Mouse (Mus musculus): ENCODE results near the gene Tmem74b. TPM values are rescaled to one million over a fixed set of nuclear protein-coding genes. Genes with fewer than 3 reads are reported as not detected.

Gene Tmem74b
- polyA plus RNA-seq, 1 experiment from 2014 or later: 8.2 TPM

DNA sequence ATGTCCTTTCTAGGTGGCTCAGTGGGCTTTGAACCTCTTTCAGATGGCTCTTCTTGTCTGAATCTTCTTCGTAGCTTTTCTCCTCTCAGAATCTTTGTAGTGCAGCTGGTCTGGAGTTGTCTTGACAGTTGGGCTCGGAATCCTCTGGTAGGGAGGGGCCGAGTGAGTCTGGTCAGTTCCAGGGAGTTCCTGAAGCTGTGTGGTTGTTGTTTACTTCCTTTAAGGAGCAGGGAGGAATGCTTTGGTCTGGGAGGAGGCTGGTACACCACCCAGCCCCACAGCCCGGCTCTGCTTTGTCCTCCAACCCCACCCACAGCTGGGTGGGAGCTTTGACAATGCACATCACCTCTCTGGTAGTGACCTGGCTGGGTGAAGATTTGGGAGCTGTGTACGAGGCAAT lies 49.5 kb downstream of the Tmem74b start:
- Histone ChIP-seq H3K27ac (ENCODE audit: low read depth, low read length) (no peak overlapping the region), H3K9ac (ENCODE audit: low read length) (no peak overlapping the region), H3K4me1 (ENCODE audit: control insufficient read depth, insufficient read depth, low read length) (no peaks in the 10 kb centered on the region), H3K27me3 (ENCODE audit: control insufficient read depth, insufficient read depth, low read length) (no peaks in the 10 kb centered on the region), H3K36me3 (ENCODE audit: control insufficient read depth, insufficient read depth, low read length) (no peaks in the 10 kb centered on the region), H3K9me3 (ENCODE audit: control insufficient read depth, low read length) (no peaks in the 10 kb centered on the region), H3K4me2 (ENCODE audit: low read depth) (no peak overlapping the region), H3K4me3 (ENCODE audit: low read depth, low read length) (no peak overlapping the region)
- ATAC-seq (ENCODE audit: insufficient read depth, low FRiP score, low TSS enrichment) (no peak), DNase-seq (ENCODE audit: low spot score) (no peak)
- WGBS: 81% methylated on average over 5 of the region's 5 CpGs

DNA sequence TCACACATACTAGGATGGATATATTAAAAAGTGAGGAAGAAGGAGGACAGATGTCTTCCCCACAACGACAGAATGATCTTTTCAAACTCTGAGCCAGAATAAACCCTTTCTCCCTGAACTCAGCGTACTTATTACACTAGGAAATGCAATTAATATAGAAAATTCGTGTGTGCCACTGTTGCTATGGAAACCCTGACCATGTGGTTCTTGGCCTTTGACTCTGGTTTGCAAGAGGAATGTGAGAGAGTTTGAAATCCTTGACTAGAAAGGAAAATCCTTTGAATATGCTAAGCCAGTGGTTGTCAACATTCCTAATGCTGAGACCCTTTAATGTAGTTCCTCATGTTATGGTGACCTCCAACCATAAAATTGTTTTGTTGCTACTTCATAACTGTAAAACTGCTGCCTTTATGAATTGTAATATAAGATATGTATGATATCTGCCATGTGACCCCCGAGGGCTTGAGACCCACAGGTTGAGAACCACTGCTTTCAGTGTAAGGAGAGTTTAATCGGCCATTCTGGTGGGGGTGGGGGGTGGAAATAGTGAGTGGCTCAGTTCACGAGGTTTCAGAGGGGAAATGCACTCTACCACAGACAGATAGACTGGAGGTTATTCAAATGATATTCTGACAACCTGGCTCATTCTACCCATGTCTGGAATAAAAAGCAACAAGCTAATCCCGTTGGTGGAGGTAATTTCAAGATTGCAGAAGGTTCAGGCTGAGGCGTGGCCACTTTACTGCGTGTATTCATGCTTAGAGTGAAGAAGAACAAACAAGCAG lies 54.7 kb downstream of the Tmem74b start:
- H3K9me3 ChIP-seq (ENCODE audit: control insufficient read depth, low read length): no peaks in the 10 kb centered on the region
- no peak overlapping the region for H3K4me3 ChIP-seq (ENCODE audit: low read depth, low read length)
- ATAC-seq (ENCODE audit: insufficient read depth, low FRiP score, low TSS enrichment) (no peak), DNase-seq (ENCODE audit: low spot score) (no peak)
- H3K4me2 ChIP-seq (ENCODE audit: low read depth): no peak overlapping the region
- H3K27ac ChIP-seq (ENCODE audit: low read depth, low read length): no peak overlapping the region
- no peaks in the 10 kb centered on the region for H3K36me3 ChIP-seq (ENCODE audit: control insufficient read depth, insufficient read depth, low read length)
- H3K4me1 ChIP-seq (ENCODE audit: control insufficient read depth, insufficient read depth, low read length): no peaks in the 10 kb centered on the region
- no peaks in the 10 kb centered on the region for H3K27me3 ChIP-seq (ENCODE audit: control insufficient read depth, insufficient read depth, low read length)
- H3K9ac ChIP-seq (ENCODE audit: low read length): no peak overlapping the region
- WGBS: 56% methylated on average over 9 of the region's 9 CpGs

DNA sequence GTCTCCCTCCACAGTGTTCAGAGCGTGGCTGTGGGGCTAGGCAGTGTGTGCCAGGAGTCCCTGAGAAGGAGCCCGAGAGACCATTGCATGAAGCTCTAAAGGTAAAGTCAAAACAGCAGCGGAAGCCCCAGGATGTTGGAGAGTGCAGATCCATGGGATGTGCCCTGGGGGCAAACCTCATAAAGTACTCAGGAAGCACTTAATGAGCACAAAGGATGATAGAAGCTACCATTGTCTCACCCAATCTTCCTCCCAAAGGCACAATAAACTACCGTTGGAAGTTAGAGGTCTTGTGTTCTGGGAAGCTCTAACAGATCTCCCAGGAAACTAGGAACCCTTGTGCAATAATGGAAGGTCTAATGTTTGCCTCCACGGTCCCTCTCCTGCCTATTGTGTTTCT lies 55.6 kb downstream of the Tmem74b start:
- Histone ChIP-seq H3K4me2 (ENCODE audit: low read depth) (no peak overlapping the region), H3K9me3 (ENCODE audit: control insufficient read depth, low read length) (no peaks in the 10 kb centered on the region), H3K9ac (ENCODE audit: low read length) (no peak overlapping the region), H3K4me1 (ENCODE audit: control insufficient read depth, insufficient read depth, low read length) (no peaks in the 10 kb centered on the region), H3K27ac (ENCODE audit: low read depth, low read length) (no peak overlapping the region), H3K36me3 (ENCODE audit: control insufficient read depth, insufficient read depth, low read length) (no peaks in the 10 kb centered on the region), H3K27me3 (ENCODE audit: control insufficient read depth, insufficient read depth, low read length) (no peaks in the 10 kb centered on the region), H3K4me3 (ENCODE audit: low read depth, low read length) (no peak overlapping the region)
- 40% methylated on average over 5 of the region's 5 CpGs for WGBS
- no peak for ATAC-seq (ENCODE audit: insufficient read depth, low FRiP score, low TSS enrichment)
- DNase-seq (ENCODE audit: low spot score): no peak

GRCm38 (mm10) chr2:151758806-151759353 lies 57.1 kb downstream of the Tmem74b start:
- ATAC-seq (ENCODE audit: insufficient read depth, low FRiP score, low TSS enrichment) (no peak), DNase-seq (ENCODE audit: low spot score) (no peak)
- Histone ChIP-seq H3K36me3 (ENCODE audit: control insufficient read depth, insufficient read depth, low read length) (no peaks in the 10 kb centered on the region), H3K4me2 (ENCODE audit: low read depth) (no peak overlapping the region), H3K27me3 (ENCODE audit: control insufficient read depth, insufficient read depth, low read length) (no peaks in the 10 kb centered on the region), H3K9me3 (ENCODE audit: control insufficient read depth, low read length) (no peaks in the 10 kb centered on the region), H3K27ac (ENCODE audit: low read depth, low read length) (no peak overlapping the region), H3K4me3 (ENCODE audit: low read depth, low read length) (no peak overlapping the region), H3K4me1 (ENCODE audit: control insufficient read depth, insufficient read depth, low read length) (no peaks in the 10 kb centered on the region), H3K9ac (ENCODE audit: low read length) (no peak overlapping the region)
- 47% methylated on average over 1 of the region's 1 CpGs for WGBS

Other genes with a start within 250 kb of the Tmem74b start
- not detected in 2 replicates for gene 4921509C19Rik, start 225.9 kb upstream of the Tmem74b start, polyA plus RNA-seq (2014; fragmentation: Nextera tagmentation; extraction: Ambion mirVana)
- gene Nsfl1c, start 207.8 kb upstream of the Tmem74b start, polyA plus RNA-seq (2014; fragmentation: Nextera tagmentation; extraction: Ambion mirVana): 287 and 297 TPM in 2 replicates
- 656 and 663 TPM in 2 replicates for gene Fkbp1a, start 159.5 kb upstream of the Tmem74b start, polyA plus RNA-seq (2014; fragmentation: Nextera tagmentation; extraction: Ambion mirVana)
- gene Sdcbp2, start 129.4 kb upstream of the Tmem74b start, polyA plus RNA-seq (2014; fragmentation: Nextera tagmentation; extraction: Ambion mirVana): 1.3 and 1.4 TPM in 2 replicates
- gene Snph, start 69.4 kb upstream of the Tmem74b start, polyA plus RNA-seq (2014; fragmentation: Nextera tagmentation; extraction: Ambion mirVana): 4.6 and 4.8 TPM in 2 replicates
- 0.19 TPM in 2 replicates for gene Rad21l, start 33.5 kb upstream of the Tmem74b start, polyA plus RNA-seq (2014; fragmentation: Nextera tagmentation; extraction: Ambion mirVana)
- 45.6 and 52.6 TPM in 2 replicates for gene Psmf1, start 42.2 kb downstream of the Tmem74b start, polyA plus RNA-seq (2014; fragmentation: Nextera tagmentation; extraction: Ambion mirVana)
- gene Rspo4, start 140.9 kb downstream of the Tmem74b start, polyA plus RNA-seq (2014; fragmentation: Nextera tagmentation; extraction: Ambion mirVana): 0.28 and 0.62 TPM in 2 replicates
- 0.23 and 0.34 TPM in 2 replicates for gene Angpt4, start 209.2 kb downstream of the Tmem74b start, polyA plus RNA-seq (2014; fragmentation: Nextera tagmentation; extraction: Ambion mirVana)